Mouse (Mus musculus): ENCODE measurements around the gene Glis3. TPM values are rescaled to one million over a fixed set of nuclear protein-coding genes. Genes with fewer than 3 reads are reported as not detected.

The Glis3 gene
- polyA plus RNA-seq, 1 experiment from 2014 or later, result 6.0 TPM

GRCm38 (mm10) chr19:28559836-28560235 lies 120.0 kb downstream of the Glis3 start:
- Histone ChIP-seq H3K36me3 (ENCODE audit: insufficient read depth, low read length) (no peaks in the 10 kb centered on the region), H3K4me1 (replicated peaks; ENCODE audit: insufficient read depth, low read length) (peaks cover 27% of the 10 kb centered on the region), H3K27me3 (ENCODE audit: insufficient read depth, low read length) (no peaks in the 10 kb centered on the region), H3K4me3 (replicated peaks; ENCODE audit: low read depth, low read length) (no peak overlapping the region), H3K9me3 (replicated peaks; ENCODE audit: low read length) (no peaks in the 10 kb centered on the region), H3K9ac (ENCODE audit: low read depth, low read length) (no peak overlapping the region), H3K4me2 (ENCODE audit: low read length) (peak overlapping the region; percentile 39; the same call in 1 of the 2 replicates), H3K27ac (peak overlapping the region; percentile 79)
- TF ChIP-seq CTCF (IDR thresholded peaks at IDR 0.05; ENCODE audit: low read depth), result no peak
- WGBS, result 32% methylated on average over 7 of the region's 7 CpGs
- ATAC-seq (replicated peaks; ENCODE audit: low FRiP score, low read depth) (peak; percentile 85), DNase-seq (ENCODE audit: low spot score) (peak; percentile 78)

GRCm38 (mm10) chr19:28559400-28559799 lies 120.5 kb downstream of the Glis3 start:
- ATAC-seq (replicated peaks; ENCODE audit: low FRiP score, low read depth), result 0 out of 2 replicates have a peak, but pooled peaks have one; percentile 7
- Histone ChIP-seq H3K36me3 (ENCODE audit: insufficient read depth, low read length) (no peaks in the 10 kb centered on the region), H3K27ac (peak overlapping the region; percentile 67)

DNA sequence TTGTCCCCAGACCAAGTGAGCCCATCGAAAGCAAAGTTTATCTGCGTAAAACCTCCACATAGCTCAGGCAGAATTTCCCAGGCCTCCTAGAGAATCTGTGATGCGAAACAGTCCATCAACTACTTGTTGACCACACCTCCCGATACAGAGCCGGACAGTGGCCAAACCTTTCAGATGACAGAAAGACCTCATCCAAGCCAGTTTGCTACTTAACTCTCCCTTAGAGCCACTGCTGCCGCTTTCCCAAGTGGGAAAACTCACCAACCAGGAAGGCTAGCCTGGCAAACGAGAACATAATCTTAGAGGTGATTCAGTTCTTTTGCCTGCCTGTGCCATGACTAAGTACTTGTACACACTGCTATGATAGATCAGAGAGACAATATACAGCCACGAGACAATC lies 121.2 kb downstream of the Glis3 start:
- H3K4me1 ChIP-seq (replicated peaks; ENCODE audit: insufficient read depth, low read length), result peaks cover 27% of the 10 kb centered on the region
- no peaks in the 10 kb centered on the region for H3K9me3 ChIP-seq (replicated peaks; ENCODE audit: low read length)
- no peaks in the 10 kb centered on the region for H3K27me3 ChIP-seq (ENCODE audit: insufficient read depth, low read length)
- no peak overlapping the region for H3K4me3 ChIP-seq (replicated peaks; ENCODE audit: low read depth, low read length)
- H3K36me3 ChIP-seq (ENCODE audit: insufficient read depth, low read length), result no peaks in the 10 kb centered on the region
- TF ChIP-seq CTCF (IDR thresholded peaks at IDR 0.05; ENCODE audit: low read depth), result no peak
- WGBS, result 31% methylated on average over 8 of the region's 8 CpGs
- H3K9ac ChIP-seq (ENCODE audit: low read depth, low read length), result no peak overlapping the region
- ATAC-seq (replicated peaks; ENCODE audit: low FRiP score, low read depth) (no peak), DNase-seq (ENCODE audit: low spot score) (no peak)
- H3K4me2 ChIP-seq (ENCODE audit: low read length), result peak overlapping the region; percentile 39; the same call in 1 of the 2 replicates
- peak overlapping the region; percentile 67 for H3K27ac ChIP-seq

More at GRCm38 (mm10) chr19:28559400-28559799, 120.5 kb downstream of the Glis3 start:
- Histone ChIP-seq H3K9me3 (replicated peaks; ENCODE audit: low read length) (no peaks in the 10 kb centered on the region), H3K9ac (ENCODE audit: low read depth, low read length) (no peak overlapping the region), H3K4me1 (replicated peaks; ENCODE audit: insufficient read depth, low read length) (peaks cover 27% of the 10 kb centered on the region), H3K27me3 (ENCODE audit: insufficient read depth, low read length) (no peaks in the 10 kb centered on the region), H3K4me3 (replicated peaks; ENCODE audit: low read depth, low read length) (no peak overlapping the region), H3K4me2 (ENCODE audit: low read length) (peak overlapping the region; percentile 39)
- WGBS, result 51% methylated on average over 10 of the region's 10 CpGs
- DNase-seq (ENCODE audit: low spot score), result no peak
- no peak for TF ChIP-seq CTCF (IDR thresholded peaks at IDR 0.05; ENCODE audit: low read depth)

DNA sequence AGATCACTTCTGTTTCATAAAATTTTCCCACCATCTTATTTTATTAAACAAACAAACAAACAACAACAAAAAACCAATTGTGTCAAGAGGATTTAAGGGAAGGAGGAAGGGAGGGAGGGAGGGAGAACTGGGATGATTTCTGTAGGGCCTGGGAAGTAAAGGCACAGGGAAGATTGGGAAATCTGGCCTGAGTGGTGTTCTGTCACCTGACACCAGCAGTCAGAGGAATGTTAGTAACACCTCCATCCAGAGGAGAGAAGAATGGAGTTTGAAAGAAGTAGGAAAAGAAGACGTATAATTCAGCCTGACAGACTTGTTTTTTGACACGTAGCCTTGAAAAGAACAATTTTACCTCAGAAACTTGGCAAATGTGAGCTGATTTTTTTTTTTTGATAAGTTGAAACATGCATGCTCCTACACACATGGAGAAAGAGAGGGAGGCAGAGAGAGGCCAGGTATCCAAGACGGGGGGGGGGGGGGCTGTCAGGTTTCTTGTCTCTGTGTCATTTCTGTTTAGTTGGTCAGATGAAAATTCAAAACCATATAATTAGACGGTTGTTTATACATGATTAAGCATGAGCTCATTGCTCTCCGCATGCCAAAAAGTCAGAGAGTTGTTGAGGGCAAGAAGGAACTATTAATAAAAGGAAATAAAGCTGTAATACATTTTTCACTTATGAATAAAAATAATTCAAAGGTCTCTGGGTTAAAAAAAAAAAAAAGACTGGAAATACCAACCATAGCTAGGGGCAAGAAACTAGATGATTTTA lies 122.1 kb downstream of the Glis3 start:
- no peak overlapping the region for H3K9ac ChIP-seq (ENCODE audit: low read depth, low read length)
- no peak overlapping the region for H3K4me2 ChIP-seq (ENCODE audit: low read length)
- no peaks in the 10 kb centered on the region for H3K9me3 ChIP-seq (replicated peaks; ENCODE audit: low read length)
- no peaks in the 10 kb centered on the region for H3K27me3 ChIP-seq (ENCODE audit: insufficient read depth, low read length)
- WGBS, result 29% methylated on average over 5 of the region's 5 CpGs
- no peak for TF ChIP-seq CTCF (IDR thresholded peaks at IDR 0.05; ENCODE audit: low read depth)
- no peak for DNase-seq (ENCODE audit: low spot score)
- no peak overlapping the region for H3K27ac ChIP-seq
- H3K36me3 ChIP-seq (ENCODE audit: insufficient read depth, low read length), result no peaks in the 10 kb centered on the region
- H3K4me3 ChIP-seq (replicated peaks; ENCODE audit: low read depth, low read length), result no peak overlapping the region
- ATAC-seq (replicated peaks; ENCODE audit: low FRiP score, low read depth), result no peak
- peaks cover 27% of the 10 kb centered on the region for H3K4me1 ChIP-seq (replicated peaks; ENCODE audit: insufficient read depth, low read length)

DNA sequence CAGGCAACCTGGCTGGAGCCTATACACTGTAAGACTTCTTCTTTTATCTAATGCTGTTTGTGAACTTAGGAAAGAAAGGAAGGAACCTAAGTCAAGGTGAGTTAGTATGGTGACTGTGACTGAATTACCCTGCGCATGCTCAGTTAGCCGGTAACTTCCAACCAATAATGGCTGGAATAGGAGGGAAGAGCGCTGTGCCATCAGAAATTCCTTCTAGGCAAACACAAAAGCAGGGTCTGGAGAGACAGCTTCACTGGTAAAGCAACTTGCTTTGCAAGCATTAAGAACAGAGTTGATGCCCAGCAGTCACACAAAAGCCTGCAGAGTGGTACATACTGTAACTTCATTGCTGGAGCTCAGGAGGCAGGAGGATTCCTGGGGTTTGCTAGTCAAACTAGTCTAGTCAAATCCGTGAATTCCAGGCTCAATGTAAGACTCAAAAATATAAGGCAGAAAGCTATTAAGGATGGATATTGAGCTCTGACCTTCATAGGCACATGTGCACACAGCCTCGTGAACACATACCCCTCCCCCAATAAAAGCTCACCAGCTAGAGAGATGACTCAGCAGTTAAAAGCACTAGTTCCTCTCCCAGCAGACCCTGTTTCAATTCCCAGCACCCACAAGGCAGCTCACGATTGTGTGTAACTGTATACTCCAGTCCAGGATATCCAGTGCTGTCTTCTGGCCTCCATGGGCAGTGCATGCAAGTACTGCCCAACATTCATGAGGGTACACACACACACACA lies 124.5 kb downstream of the Glis3 start:
- 86% methylated on average over 6 of the region's 6 CpGs for WGBS
- H3K9me3 ChIP-seq (replicated peaks; ENCODE audit: low read length), result no peaks in the 10 kb centered on the region
- H3K4me1 ChIP-seq (replicated peaks; ENCODE audit: insufficient read depth, low read length), result peaks cover 26% of the 10 kb centered on the region
- H3K4me2 ChIP-seq (ENCODE audit: low read length), result no peak overlapping the region
- H3K4me3 ChIP-seq (replicated peaks; ENCODE audit: low read depth, low read length), result no peak overlapping the region
- H3K9ac ChIP-seq (ENCODE audit: low read depth, low read length), result no peak overlapping the region
- no peak for DNase-seq (ENCODE audit: low spot score)
- no peak for ATAC-seq (replicated peaks; ENCODE audit: low FRiP score, low read depth)
- H3K27me3 ChIP-seq (ENCODE audit: insufficient read depth, low read length), result no peaks in the 10 kb centered on the region
- H3K27ac ChIP-seq, result no peak overlapping the region
- TF ChIP-seq CTCF (IDR thresholded peaks at IDR 0.05; ENCODE audit: low read depth), result no peak
- H3K36me3 ChIP-seq (ENCODE audit: insufficient read depth, low read length), result no peaks in the 10 kb centered on the region

DNA sequence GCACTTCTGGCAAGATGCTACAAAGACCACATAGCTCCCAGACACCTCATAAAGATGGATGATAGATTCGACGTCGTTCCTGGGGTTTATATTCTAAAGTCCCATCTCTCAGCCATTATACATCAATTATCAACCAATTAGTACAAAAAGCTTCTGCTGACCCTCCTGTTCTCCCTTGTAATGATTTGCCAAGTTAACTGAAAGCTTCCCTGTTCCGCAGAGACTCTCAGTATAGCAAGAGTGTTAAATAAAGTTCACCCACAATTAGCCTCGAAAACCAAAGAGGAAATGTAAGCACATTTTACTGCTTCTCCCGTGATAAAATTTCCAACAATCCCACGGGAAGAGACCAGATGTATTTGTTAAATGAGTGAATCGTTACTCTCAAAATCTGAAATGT lies 129.3 kb downstream of the Glis3 start:
- DNase-seq (ENCODE audit: low spot score) (peak; percentile 46), ATAC-seq (replicated peaks; ENCODE audit: low FRiP score, low read depth) (no peak)
- Histone ChIP-seq H3K27ac (peak overlapping the region; percentile 42; the same call in 1 of the 2 replicates), H3K27me3 (ENCODE audit: insufficient read depth, low read length) (no peaks in the 10 kb centered on the region), H3K9ac (ENCODE audit: low read depth, low read length) (0 out of 2 replicates have a peak overlapping the region, but pooled peaks have one; percentile 8), H3K36me3 (ENCODE audit: insufficient read depth, low read length) (no peaks in the 10 kb centered on the region), H3K4me2 (ENCODE audit: low read length) (peak overlapping the region; percentile 32; the same call in 1 of the 2 replicates), H3K4me3 (replicated peaks; ENCODE audit: low read depth, low read length) (no peak overlapping the region), H3K9me3 (replicated peaks; ENCODE audit: low read length) (no peaks in the 10 kb centered on the region), H3K4me1 (replicated peaks; ENCODE audit: insufficient read depth, low read length) (0 out of 2 replicates have a peak, but pooled peaks cover 4% of the 10 kb centered on the region)
- 17% methylated on average over 8 of the region's 8 CpGs for WGBS
- no peak for TF ChIP-seq CTCF (IDR thresholded peaks at IDR 0.05; ENCODE audit: low read depth)

Data from kidney, postnatal 0 days (tissue).